Mouse (Mus musculus) cerebellum, postnatal 10 days (tissue): ENCODE results near the gene Lrit3.
"Not testable (repeated sequence)": the region's sequence is repeated elsewhere in the genome, so short reads cannot be mapped to it uniquely, and the experiment has no call there.

Experiments
- DNase-seq, 2 experiments: peaks; one replicate each; pipeline ENCODE4 v3.0.0; 2021; ENCODE audit warnings: mixed read lengths in 2 of 2

Lrit3 gene

DNA sequence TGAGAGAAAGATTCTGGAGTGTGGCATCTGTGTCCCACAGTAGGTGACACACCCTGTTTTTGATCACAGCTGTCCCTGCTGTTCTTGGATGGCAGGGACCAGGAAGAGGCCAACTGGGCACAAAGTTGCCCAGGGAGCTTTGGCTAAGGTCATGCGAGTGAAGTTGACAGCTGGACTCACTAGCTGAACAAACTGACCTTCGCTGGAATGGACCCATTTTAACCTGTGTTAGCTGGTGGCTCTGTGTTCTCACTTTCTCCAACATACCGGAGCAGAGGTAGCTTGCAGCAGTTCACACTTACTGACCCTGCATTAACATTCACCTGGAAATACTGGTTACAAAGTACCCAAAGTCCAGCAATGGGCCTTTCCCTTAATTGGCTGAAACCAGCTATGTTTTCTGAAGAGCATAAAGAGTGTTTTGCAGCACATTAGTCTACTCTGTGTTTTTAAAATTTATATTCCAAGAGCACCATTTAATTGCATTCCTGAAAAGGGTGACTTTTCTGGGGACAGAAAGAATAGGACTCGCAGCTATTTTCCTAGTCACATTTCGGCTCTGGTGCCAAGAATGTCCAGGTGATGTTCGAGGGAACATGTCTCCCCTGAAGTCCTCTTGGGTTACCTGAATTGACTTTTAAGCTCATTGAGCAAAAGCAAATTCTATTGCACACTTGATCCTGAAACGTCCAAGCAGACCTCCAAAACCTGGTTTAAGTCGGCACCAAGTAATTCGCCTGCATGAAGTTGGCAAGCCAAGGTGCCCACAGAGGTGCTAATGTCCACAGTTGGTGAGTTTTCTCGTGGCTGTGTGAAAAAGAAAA, 36.6 kb downstream of the Lrit3 start:
- DNase-seq: peak; percentile 4

DNA sequence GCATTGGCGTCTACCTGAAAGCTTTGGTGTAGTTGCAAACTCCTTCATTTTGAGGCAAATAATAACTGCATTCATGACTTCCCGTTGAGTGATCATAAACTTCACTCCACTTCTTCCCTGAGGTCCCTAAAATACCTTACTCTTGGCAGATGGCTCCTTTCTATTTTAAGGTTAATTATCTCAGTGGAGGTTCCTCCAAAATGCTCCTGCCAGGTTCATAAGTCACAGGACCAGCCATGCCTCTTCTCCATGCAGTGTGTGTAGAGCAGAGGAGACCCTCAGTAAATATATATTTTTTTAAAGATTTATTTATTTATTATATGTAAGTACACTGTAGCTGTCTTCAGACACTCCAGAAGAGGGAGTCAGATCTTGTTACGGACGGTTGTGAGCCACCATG, 37.7 kb downstream of the Lrit3 start:
- DNase-seq: no peak

DNA sequence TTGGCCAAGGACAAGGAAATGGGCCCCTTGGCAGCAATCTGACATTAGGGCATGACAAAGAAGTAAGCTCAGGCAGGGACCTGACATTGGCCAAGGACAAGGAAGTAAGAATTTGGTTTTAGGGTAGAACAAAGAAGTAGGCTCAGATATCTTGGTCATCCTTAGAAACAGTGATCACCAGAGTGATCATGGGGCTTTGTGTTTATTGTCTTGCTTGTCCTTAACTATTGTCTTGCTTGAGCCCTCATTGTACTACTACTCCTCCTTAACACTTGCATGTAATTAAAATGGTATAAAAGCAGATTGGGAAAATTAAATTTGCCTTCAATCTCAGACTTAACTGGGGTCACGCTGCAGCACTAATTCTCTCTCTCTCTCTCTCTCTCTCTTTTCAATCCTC, 46.2 kb downstream of the Lrit3 start:
- not testable (repeated sequence) for DNase-seq

DNA sequence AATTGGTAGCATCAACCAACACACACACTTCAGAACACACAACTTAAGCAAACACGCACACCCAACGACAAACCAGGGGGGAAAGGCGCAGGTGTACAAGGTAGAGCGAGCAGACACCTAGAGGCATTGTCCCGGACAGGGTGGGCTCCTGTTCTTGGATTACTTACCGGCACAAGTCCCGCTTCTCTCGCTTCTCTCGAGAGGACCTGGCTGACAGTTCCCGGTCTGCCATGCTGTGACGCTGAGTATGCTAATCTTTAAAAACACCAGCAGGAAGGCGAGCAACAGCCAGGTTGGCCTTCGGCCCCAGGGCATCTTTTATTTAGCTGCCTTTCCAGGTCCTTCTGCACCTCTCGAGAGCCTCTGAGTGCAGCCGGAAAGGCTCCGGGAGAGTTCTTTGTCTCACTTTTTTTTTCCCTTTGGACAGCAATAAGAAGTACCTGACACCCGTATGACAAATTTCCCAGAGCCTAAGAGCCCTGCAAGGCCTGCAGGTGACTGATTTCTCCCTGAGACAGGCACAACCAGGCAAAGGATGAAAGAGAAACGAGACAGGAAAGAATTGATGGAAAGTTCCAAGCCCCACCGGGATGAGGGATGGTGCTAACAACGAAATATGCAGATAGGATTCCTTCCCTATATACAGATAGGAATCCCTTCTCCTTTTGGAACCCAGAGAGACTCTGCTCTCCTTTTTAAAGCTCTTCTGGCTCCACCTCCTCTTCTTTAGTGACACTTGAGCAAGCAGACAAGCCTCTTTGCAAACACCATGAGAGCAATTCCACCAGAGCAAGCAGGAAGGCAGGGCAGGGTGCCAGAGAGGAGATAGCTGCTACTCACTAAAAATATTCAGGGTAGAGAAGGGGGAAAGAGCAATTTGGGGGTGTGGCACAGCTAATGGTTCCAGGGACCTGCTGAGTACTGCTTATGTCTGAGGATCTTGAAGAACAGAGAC, 48.9 kb downstream of the Lrit3 start, which contains the start of gene Egf:
Gene Egf (minus strand): TSS at position 667 of the 955 bp plus-strand sequence.
- DNase-seq: peak; percentile 47 to 58

DNA sequence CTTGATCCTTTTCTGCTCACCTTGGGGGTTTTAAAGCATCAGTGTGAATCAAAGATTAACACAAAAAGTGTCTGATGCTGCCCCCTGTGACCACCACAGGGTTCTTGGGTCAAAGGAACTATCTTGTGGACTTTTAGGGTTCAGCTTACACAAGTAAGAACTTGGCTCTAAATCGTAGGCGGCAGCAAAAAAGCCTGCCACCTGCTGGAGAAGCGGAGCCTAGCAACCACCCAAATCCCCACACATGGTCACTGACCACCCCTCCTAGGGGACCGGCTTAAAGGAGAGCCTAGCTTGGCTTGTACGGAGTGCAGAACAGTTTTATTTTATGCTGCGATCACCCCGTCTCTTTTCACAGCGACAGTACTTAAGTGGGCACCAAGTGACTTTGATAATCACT, 59.0 kb downstream of the Lrit3 start:
- DNase-seq: peak; percentile 63 to 71

DNA sequence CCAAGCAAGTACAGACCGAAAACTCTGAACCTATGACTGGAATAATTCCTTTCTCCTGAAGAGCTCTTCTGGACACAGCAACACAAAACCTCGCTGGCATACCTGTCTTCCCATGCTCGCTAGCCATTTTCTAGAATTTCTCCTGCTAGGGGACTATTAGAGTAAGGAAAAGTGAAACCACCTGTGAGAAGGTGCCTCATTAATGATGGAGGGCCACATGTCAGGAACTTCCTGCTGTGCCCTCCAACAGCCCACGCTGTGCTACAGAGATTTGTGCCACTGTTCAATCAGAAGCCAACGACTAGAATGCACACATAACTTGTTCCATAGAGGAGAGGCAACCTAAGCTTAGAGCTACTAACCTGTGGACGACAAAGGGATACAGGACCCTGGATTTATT, 61.0 kb downstream of the Lrit3 start:
- DNase-seq: no peak

DNA sequence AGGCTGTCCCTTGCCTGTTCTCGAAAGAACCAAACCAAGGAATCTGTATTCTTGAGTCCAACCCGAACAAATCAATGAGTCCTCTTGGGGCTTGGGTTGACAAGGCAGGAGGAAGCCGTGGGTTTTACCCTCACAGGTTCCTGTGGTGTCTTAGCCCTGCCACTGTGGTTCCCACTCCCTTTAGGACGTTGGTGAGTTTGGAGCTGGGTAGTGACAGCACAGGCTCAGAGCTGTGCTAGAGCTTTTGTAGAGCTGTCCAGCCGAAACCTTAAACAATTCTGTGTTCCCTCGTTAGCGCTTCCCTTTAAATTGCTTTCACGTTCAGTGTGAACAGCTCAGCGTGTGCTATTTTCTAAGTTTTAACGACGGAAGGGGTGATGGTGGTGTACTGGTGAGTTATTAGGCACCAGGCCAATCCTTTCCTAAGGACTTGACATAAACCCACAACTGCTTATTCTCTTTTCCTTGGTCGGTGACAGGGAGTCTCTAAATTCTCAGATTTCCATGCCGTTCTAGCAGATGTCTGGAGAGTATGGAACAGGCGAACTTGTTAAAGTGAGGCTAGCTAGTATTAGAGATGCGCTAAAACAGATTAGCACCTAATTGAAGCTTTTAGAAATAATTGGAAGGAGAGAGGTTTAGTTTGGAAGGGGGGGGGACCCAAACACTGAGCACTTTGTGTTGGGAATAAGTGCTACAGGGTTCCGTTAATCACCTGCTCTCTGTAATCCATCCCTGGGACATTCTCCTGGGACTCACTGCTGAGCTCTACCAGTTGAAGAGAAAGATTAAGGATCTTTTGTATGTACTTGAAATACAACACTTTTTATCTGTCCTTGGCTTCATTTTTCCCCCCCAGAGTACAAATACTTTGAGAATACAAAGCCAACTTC, 65.3 kb downstream of the Lrit3 start:
- DNase-seq: no peak
